Mouse (Mus musculus) layer of hippocampus, adult 9-10 months (tissue): ENCODE results near the gene 1110002E22Rik.

Source experiments
- DNase-seq: peaks from one replicate; pipeline ENCODE4 v3.0.0; 2022; ENCODE audit warnings: low spot score

The 1110002E22Rik gene

GRCm38 (mm10) chr3:138110910-138111782 is 46.3 kb downstream of the 1110002E22Rik start:
- DNase-seq, result no peak

GRCm38 (mm10) chr3:138114106-138114505 is 49.3 kb downstream of the 1110002E22Rik start:
- DNase-seq, result no peak

GRCm38 (mm10) chr3:138116871-138117270 is 52.0 kb downstream of the 1110002E22Rik start:
- DNase-seq, result no peak

GRCm38 (mm10) chr3:138118392-138118791 is 53.5 kb downstream of the 1110002E22Rik start:
- DNase-seq, result no peak

GRCm38 (mm10) chr3:138118831-138119230 is 54.0 kb downstream of the 1110002E22Rik start:
- DNase-seq, result no peak

GRCm38 (mm10) chr3:138119444-138120105 is 54.7 kb downstream of the 1110002E22Rik start:
- DNase-seq, result no peak

- DNase-seq, result no peak
Observed at GRCm38 (mm10) chr3:138121461-138121860, 56.6 kb downstream of the 1110002E22Rik start.

- no peak for DNase-seq
Observed at GRCm38 (mm10) chr3:138123842-138124241, 59.0 kb downstream of the 1110002E22Rik start.

GRCm38 (mm10) chr3:138129110-138129509 is 64.3 kb downstream of the 1110002E22Rik start:
- no peak for DNase-seq

- no peak for DNase-seq
Observed at GRCm38 (mm10) chr3:138130692-138131091, 65.8 kb downstream of the 1110002E22Rik start.
